Comparison of ENCODE assay signal across 15 mouse cellular contexts in genomic region chr1:57872006-57872405, GRCm38 (mm10).
DNase-seq lines count a peak whose midpoint lies in the region; ATAC-seq and TF ChIP-seq lines count a peak whose summit lies in the region.
"Had no signal": no experiment of that assay in that cellular context is flagged by ENCODE, and none has a peak within 500 bp of the region (broad histone marks: within the 10 kb centered on the region; RNA-seq: fewer than 3 reads in every experiment).

No protein-coding gene starts in this region.

- 44% methylated on average over 3 of the region's 3 CpGs for WGBS in hindbrain, embryonic 13.5 days
- WGBS in hindbrain, embryonic 11.5 days = 66% methylated on average over 3 of the region's 3 CpGs
- 51% methylated on average over 3 of the region's 3 CpGs for WGBS in lung, embryonic 14.5 days
- WGBS in limb, embryonic 14.5 days = 26% methylated on average over 3 of the region's 3 CpGs

- TF ChIP-seq CTCF in lung, embryonic 14.5 days (IDR thresholded peaks at IDR 0.05; ENCODE audit: low read depth) = no peak
- no peak for TF ChIP-seq CTCF in MEL (IDR thresholded peaks at IDR 0.05 in 2 of 3, conservative IDR thresholded peaks at IDR 0.05 in 1 of 3; ENCODE audit: control insufficient read depth in 1 of 3, insufficient read depth in 1 of 3, low read depth in 2 of 3, low read length in 3 of 3, poor library complexity in 1 of 3, severe bottlenecking in 1 of 3)

- no peaks in the 10 kb centered on the region for H3K27me3 ChIP-seq in hindbrain, embryonic 13.5 days
- H3K27me3 ChIP-seq in hindbrain, embryonic 11.5 days (ENCODE audit: control insufficient read depth, insufficient read depth, low read length) = no peaks in the 10 kb centered on the region
- no peaks in the 10 kb centered on the region for H3K27me3 ChIP-seq in lung, embryonic 14.5 days (ENCODE audit: insufficient read depth, low read length)
- no peaks in the 10 kb centered on the region for H3K27me3 ChIP-seq in MEL (ENCODE audit: control insufficient read depth in 1 of 2, insufficient read depth in 2 of 2, low read length in 2 of 2)
- no peaks in the 10 kb centered on the region for H3K27me3 ChIP-seq in limb, embryonic 14.5 days (ENCODE audit: control insufficient read depth, insufficient read depth, low read length)
- H3K27me3 ChIP-seq: heart, embryonic 15.5 days; lung, embryonic 15.5 days had no signal

- 0 out of 2 replicates have a peak overlapping the region, but pooled peaks have one; percentile 8 for H3K27ac ChIP-seq in hindbrain, embryonic 13.5 days
- H3K27ac ChIP-seq in hindbrain, embryonic 11.5 days (ENCODE audit: low read depth, low read length) = no peak overlapping the region
- H3K27ac ChIP-seq in lung, embryonic 14.5 days (ENCODE audit: low read depth) = no peak overlapping the region
- H3K27ac ChIP-seq in MEL (ENCODE audit: control insufficient read depth, low read depth, low read length) = no peak overlapping the region
- no peak overlapping the region for H3K27ac ChIP-seq in limb, embryonic 14.5 days (replicated peaks; ENCODE audit: low read depth, low read length)
- H3K27ac ChIP-seq: heart, embryonic 15.5 days; lung, embryonic 15.5 days had no signal

- H3K36me3 ChIP-seq in hindbrain, embryonic 13.5 days = no peaks in the 10 kb centered on the region
- no peaks in the 10 kb centered on the region for H3K36me3 ChIP-seq in hindbrain, embryonic 11.5 days (ENCODE audit: control insufficient read depth, insufficient read depth, low read length)
- H3K36me3 ChIP-seq in lung, embryonic 14.5 days (ENCODE audit: insufficient read depth) = no peaks in the 10 kb centered on the region
- no peaks in the 10 kb centered on the region for H3K36me3 ChIP-seq in MEL (ENCODE audit: control insufficient read depth in 1 of 2, insufficient read depth in 2 of 2, low read length in 2 of 2)
- 0 out of 2 replicates have a peak, but pooled peaks cover 11% of the 10 kb centered on the region for H3K36me3 ChIP-seq in limb, embryonic 14.5 days (ENCODE audit: control insufficient read depth, insufficient read depth, low read length)
- H3K36me3 ChIP-seq: heart, embryonic 15.5 days; lung, embryonic 15.5 days had no signal

- no peak overlapping the region for H3K4me3 ChIP-seq in hindbrain, embryonic 13.5 days
- H3K4me3 ChIP-seq in hindbrain, embryonic 11.5 days (ENCODE audit: low read depth, low read length) = no peak overlapping the region
- no peak overlapping the region for H3K4me3 ChIP-seq in lung, embryonic 14.5 days (ENCODE audit: low read depth, low read length)
- H3K4me3 ChIP-seq in MEL (ENCODE audit: control insufficient read depth in 1 of 2, insufficient read depth in 1 of 2, low read depth in 2 of 2, low read length in 2 of 2) = no peak overlapping the region
- H3K4me3 ChIP-seq in limb, embryonic 14.5 days (replicated peaks; ENCODE audit: low read length) = no peak overlapping the region
- H3K4me3 ChIP-seq: heart, embryonic 15.5 days; lung, embryonic 15.5 days had no signal

- no peaks in the 10 kb centered on the region for H3K79me2 ChIP-seq in MEL (ENCODE audit: control insufficient read depth, insufficient read depth, low read length, poor library complexity)

- H3K9ac ChIP-seq in hindbrain, embryonic 13.5 days = no peak overlapping the region
- no peak overlapping the region for H3K9ac ChIP-seq in hindbrain, embryonic 11.5 days (ENCODE audit: low read depth, low read length)
- H3K9ac ChIP-seq in lung, embryonic 14.5 days = no peak overlapping the region
- H3K9ac ChIP-seq in MEL (ENCODE audit: control insufficient read depth, low read depth, low read length, poor library complexity, severe bottlenecking) = no peak overlapping the region
- H3K9ac ChIP-seq in limb, embryonic 14.5 days (ENCODE audit: low read depth, low read length, severe bottlenecking) = no peak overlapping the region
- H3K9ac ChIP-seq: heart, embryonic 15.5 days; lung, embryonic 15.5 days had no signal

- DNase-seq in hindbrain, embryonic 11.5 days (ENCODE audit: low spot score) = no peak
- peak; percentile 44 for DNase-seq in lung, embryonic 14.5 days
- no peak for DNase-seq in lung, postnatal 4 days
- peak; percentile 4 for DNase-seq in MEL (ENCODE audit: low read depth, low spot score)
- peak; percentile 52 for DNase-seq in limb, embryonic 14.5 days (ENCODE audit: low spot score)
- no peak for DNase-seq in thymus, postnatal 25 days
- DNase-seq in frontal cortex, postnatal 25 days (ENCODE audit: low spot score in 2 of 2) = no peak
- DNase-seq: adrenal gland, postnatal 10 days; cerebellum, adult 9-11 months; embryo, embryonic 11 days; thymus, postnatal 14 days had no signal

- peaks cover 67% of the 10 kb centered on the region for H3K4me1 ChIP-seq in hindbrain, embryonic 13.5 days (replicated peaks)
- no peaks in the 10 kb centered on the region for H3K4me1 ChIP-seq in hindbrain, embryonic 11.5 days (replicated peaks; ENCODE audit: control insufficient read depth, insufficient read depth, low read length)
- 0 out of 2 replicates have a peak, but pooled peaks cover 6% of the 10 kb centered on the region for H3K4me1 ChIP-seq in lung, embryonic 14.5 days (ENCODE audit: insufficient read depth)
- H3K4me1 ChIP-seq in MEL (ENCODE audit: control insufficient read depth in 1 of 2, insufficient read depth in 2 of 2, low read length in 2 of 2) = no peaks in the 10 kb centered on the region
- peaks cover 26% of the 10 kb centered on the region for H3K4me1 ChIP-seq in limb, embryonic 14.5 days (ENCODE audit: control insufficient read depth, insufficient read depth, low read length)

- H3K9me3 ChIP-seq in hindbrain, embryonic 13.5 days = no peaks in the 10 kb centered on the region
- no peaks in the 10 kb centered on the region for H3K9me3 ChIP-seq in hindbrain, embryonic 11.5 days (ENCODE audit: control insufficient read depth, low read length)
- H3K9me3 ChIP-seq in lung, embryonic 14.5 days (ENCODE audit: low read depth, low read length) = no peaks in the 10 kb centered on the region
- no peaks in the 10 kb centered on the region for H3K9me3 ChIP-seq in MEL (replicated peaks; ENCODE audit: insufficient read depth, low read length)
- H3K9me3 ChIP-seq in limb, embryonic 14.5 days (ENCODE audit: control insufficient read depth, low read length) = no peaks in the 10 kb centered on the region
- H3K9me3 ChIP-seq: heart, embryonic 15.5 days; lung, embryonic 15.5 days had no signal

- H3K4me2 ChIP-seq in hindbrain, embryonic 13.5 days = no peak overlapping the region
- no peak overlapping the region for H3K4me2 ChIP-seq in hindbrain, embryonic 11.5 days (replicated peaks; ENCODE audit: low read depth, low read length)
- no peak overlapping the region for H3K4me2 ChIP-seq in lung, embryonic 14.5 days
- no peak overlapping the region for H3K4me2 ChIP-seq in limb, embryonic 14.5 days (replicated peaks; ENCODE audit: low read depth, low read length, severe bottlenecking)
- H3K4me2 ChIP-seq: heart, embryonic 15.5 days; lung, embryonic 15.5 days had no signal

- no peak for ATAC-seq in hindbrain, embryonic 13.5 days (ENCODE audit: low FRiP score)
- ATAC-seq in hindbrain, embryonic 11.5 days (ENCODE audit: low FRiP score) = no peak
- no peak for ATAC-seq in lung, embryonic 14.5 days (ENCODE audit: insufficient read depth)
- no peak; the same call in 1 of the 2 replicates for ATAC-seq in limb, embryonic 14.5 days (ENCODE audit: low FRiP score, low read depth)
- ATAC-seq: CD4-positive, CD25-positive, alpha-beta regulatory T cell, adult 4 months had no signal

- TF ChIP-seq RAD21 in MEL (IDR thresholded peaks at IDR 0.05; ENCODE audit: low read depth, low read length) = no peak

- TF ChIP-seq EP300 in MEL (IDR thresholded peaks at IDR 0.05; ENCODE audit: low read depth in 1 of 2, low read length in 2 of 2) = no peak

- TF ChIP-seq POLR2A in MEL (IDR thresholded peaks at IDR 0.05; ENCODE audit: control insufficient read depth in 1 of 2, insufficient read depth in 1 of 2, low read depth in 1 of 2, low read length in 2 of 2, poor library complexity in 1 of 2) = no peak
- TF ChIP-seq POLR2A in limb, embryonic 14.5 days (IDR thresholded peaks at IDR 0.05; ENCODE audit: borderline replicate concordance, extremely low read depth, insufficient read depth, insufficient read length) = no peak

TF ChIP-seq in MEL, 35 proteins besides CTCF, POLR2A, EP300 and RAD21:
- TF ChIP-seq BHLHE40 (IDR thresholded peaks at IDR 0.05; ENCODE audit: borderline replicate concordance, low read depth, low read length) (no peak), UBTF (IDR thresholded peaks at IDR 0.05; ENCODE audit: borderline replicate concordance, insufficient read depth, low read depth, low read length) (no peak), USF1 (IDR thresholded peaks at IDR 0.05; ENCODE audit: low read depth, low read length) (peak; percentile 38)

Comparison
In these comparisons a context has a peak if more than half of its experiments do, and no peak if none do; other contexts are left out.
1. DNase-seq: peak in lung, embryonic 14.5 days (single experiment), MEL (single experiment) and limb, embryonic 14.5 days (single experiment); none in hindbrain, embryonic 11.5 days (single experiment), lung, postnatal 4 days (0 of 2), thymus, postnatal 25 days (single experiment) and frontal cortex, postnatal 25 days (0 of 2).